In genomic region chr2:120731877-120732530, GRCm38 (mm10) we compare ENCODE assay signal across 7 mouse cellular contexts.
DNase-seq lines count a peak whose midpoint lies in the region; ATAC-seq and TF ChIP-seq lines count a peak whose summit lies in the region.

No protein-coding gene starts in this region.

- peaks cover 39% of the 10 kb centered on the region for H3K4me1 ChIP-seq in megakaryocyte, embryonic 14.5 days
- peaks cover 29% of the 10 kb centered on the region for H3K4me1 ChIP-seq in embryonic facial prominence, embryonic 15.5 days
- peaks cover 34% of the 10 kb centered on the region for H3K4me1 ChIP-seq in limb, embryonic 10.5 days
- H3K4me1 ChIP-seq in small intestine, adult 2 months (ENCODE audit: control insufficient read depth, insufficient read depth, insufficient read length, low read length), result peaks cover 9% of the 10 kb centered on the region

- TF ChIP-seq CTCF in small intestine, adult 2 months (IDR thresholded peaks at IDR 0.05; ENCODE audit: extremely low read depth, insufficient read length, insufficient replicate concordance, low read depth, low read length), result no peak

- peak overlapping the region; percentile 100 for H3K4me3 ChIP-seq in megakaryocyte, embryonic 14.5 days (replicated peaks)
- peak overlapping the region; percentile 91 for H3K4me3 ChIP-seq in embryonic facial prominence, embryonic 15.5 days (replicated peaks)
- H3K4me3 ChIP-seq in limb, embryonic 10.5 days, result peak overlapping the region; percentile 99
- H3K4me3 ChIP-seq in small intestine, adult 2 months (ENCODE audit: low read depth, low read length), result peak overlapping the region; percentile 65; the same call in 1 of the 2 replicates

- no peak overlapping the region for H3K9ac ChIP-seq in embryonic facial prominence, embryonic 15.5 days

- DNase-seq in limb, embryonic 10.5 days (ENCODE audit: low spot score), result no peak
- DNase-seq in cerebellum, adult 11 months, result no peak
- no peak for DNase-seq in layer of hippocampus, adult 8-10 months (ENCODE audit: low spot score in 2 of 2)

- H3K36me3 ChIP-seq in megakaryocyte, embryonic 14.5 days (replicated peaks; ENCODE audit: low read length), result peaks cover 42% of the 10 kb centered on the region
- H3K36me3 ChIP-seq in embryonic facial prominence, embryonic 15.5 days, result peaks cover 17% of the 10 kb centered on the region
- H3K36me3 ChIP-seq in limb, embryonic 10.5 days, result peaks cover 21% of the 10 kb centered on the region
- peaks cover 8% of the 10 kb centered on the region for H3K36me3 ChIP-seq in small intestine, adult 2 months (ENCODE audit: control insufficient read depth, insufficient read depth, low read length)

- TF ChIP-seq POLR2A in small intestine, adult 2 months (IDR thresholded peaks at IDR 0.05; ENCODE audit: low read depth, low read length), result no peak

- no peak; the same call in 1 of the 2 replicates for ATAC-seq in megakaryocyte, adult 5-6 weeks (ENCODE audit: poor library complexity, severe bottlenecking)
- ATAC-seq in embryonic facial prominence, embryonic 15.5 days (ENCODE audit: insufficient number of reproducible peaks, low FRiP score, low TSS enrichment, low read depth), result no peak; the same call in 1 of the 2 replicates

- peak overlapping the region; percentile 91 for H3K4me2 ChIP-seq in embryonic facial prominence, embryonic 15.5 days (replicated peaks)

- peaks cover 2% of the 10 kb centered on the region for H3K27me3 ChIP-seq in megakaryocyte, embryonic 14.5 days (replicated peaks)
- H3K27me3 ChIP-seq in embryonic facial prominence, embryonic 15.5 days, result no peaks in the 10 kb centered on the region
- no peaks in the 10 kb centered on the region for H3K27me3 ChIP-seq in limb, embryonic 10.5 days (ENCODE audit: low read depth, poor library complexity, severe bottlenecking)
- H3K27me3 ChIP-seq in small intestine, adult 2 months (ENCODE audit: control insufficient read depth, insufficient read depth, low read length), result no peaks in the 10 kb centered on the region

- peak overlapping the region; percentile 92 for H3K27ac ChIP-seq in embryonic facial prominence, embryonic 15.5 days (replicated peaks)
- peak overlapping the region; percentile 94 for H3K27ac ChIP-seq in limb, embryonic 10.5 days
- peak overlapping the region; percentile 64; the same call in 1 of the 2 replicates for H3K27ac ChIP-seq in small intestine, adult 2 months (ENCODE audit: insufficient read depth, low read depth, low read length)

- no peaks in the 10 kb centered on the region for H3K9me3 ChIP-seq in megakaryocyte, embryonic 14.5 days
- H3K9me3 ChIP-seq in embryonic facial prominence, embryonic 15.5 days (replicated peaks), result no peaks in the 10 kb centered on the region
- H3K9me3 ChIP-seq in limb, embryonic 10.5 days (replicated peaks), result no peaks in the 10 kb centered on the region

- 43% methylated on average over 7 of the region's 7 CpGs for WGBS in embryonic facial prominence, embryonic 15.5 days
- WGBS in limb, embryonic 10.5 days, result 50% methylated on average over 7 of the region's 7 CpGs
- 33% methylated on average over 7 of the region's 7 CpGs for WGBS in small intestine, adult 2 months
